Mouse (Mus musculus) thymus, postnatal 36 days (tissue): ENCODE measurements around the gene Rbpjl.
A peak's percentile ranks its signal among the peaks of the same experiment; 100 is the strongest.

Source experiments
- DNase-seq, 2 experiments: peaks; one replicate each; pipeline ENCODE4 v3.0.0; 2022; ENCODE audit warnings: mixed read lengths in 2 of 2

Gene Rbpjl

DNA sequence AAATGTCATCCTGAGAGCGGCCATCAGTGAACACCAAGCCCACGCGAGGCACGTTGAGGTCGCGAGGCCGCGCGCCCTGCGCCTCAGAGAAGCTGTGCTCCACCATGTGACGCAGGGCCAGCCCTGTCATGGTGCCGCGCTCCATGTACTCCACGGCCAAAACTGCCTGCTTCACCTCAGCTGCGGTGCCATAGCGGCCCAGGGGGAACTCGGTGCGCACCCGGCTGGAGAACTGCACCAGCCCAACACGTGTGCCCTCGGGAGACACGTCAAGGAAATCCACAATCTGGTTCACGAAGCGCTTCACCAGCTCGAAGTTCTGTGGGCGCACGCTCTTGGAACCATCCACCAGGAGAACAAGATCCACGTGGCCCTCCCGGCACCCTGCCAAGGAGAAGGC is 9.8 kb upstream of the Rbpjl start:
- DNase-seq: no peak

DNA sequence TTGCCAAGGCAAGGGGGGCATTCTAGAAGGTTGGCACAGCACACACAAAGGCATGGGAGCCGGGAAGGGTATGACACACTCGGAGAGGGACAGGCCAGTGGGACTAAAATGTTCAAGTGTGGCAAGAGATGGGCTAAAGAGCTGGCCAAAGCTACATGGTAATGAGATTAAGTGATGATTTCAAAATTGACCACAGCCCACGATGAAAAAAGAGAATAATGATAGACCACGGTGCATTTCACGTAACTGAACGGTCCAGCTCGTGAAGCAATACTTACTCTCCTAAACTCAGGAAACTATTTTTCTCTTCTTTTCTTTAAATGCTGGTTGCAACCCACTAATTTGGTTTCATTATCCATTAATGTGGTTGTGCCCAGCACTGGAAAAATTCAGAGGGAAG is 6.9 kb upstream of the Rbpjl start:
- DNase-seq: no peak

DNA sequence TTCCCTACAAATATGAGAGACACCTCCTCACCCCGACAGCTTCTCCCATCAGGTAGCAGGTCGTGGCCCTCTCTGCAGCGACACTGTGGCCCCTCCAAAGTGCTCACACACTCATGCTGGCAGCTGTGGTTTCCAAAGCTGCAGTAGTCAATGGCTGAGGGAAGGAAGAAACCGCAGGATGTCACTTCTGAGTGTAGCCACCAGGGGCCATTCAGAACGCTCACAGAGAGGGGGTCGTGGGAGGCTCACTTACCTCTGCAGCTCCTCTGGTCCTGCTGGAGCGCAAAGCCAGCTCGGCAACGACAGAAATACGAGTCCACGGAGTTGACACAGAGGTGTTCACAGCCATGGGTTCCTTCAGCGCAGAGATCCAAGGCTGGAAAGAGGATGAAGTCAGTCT is 6.0 kb upstream of the Rbpjl start:
- DNase-seq: no peak

DNA sequence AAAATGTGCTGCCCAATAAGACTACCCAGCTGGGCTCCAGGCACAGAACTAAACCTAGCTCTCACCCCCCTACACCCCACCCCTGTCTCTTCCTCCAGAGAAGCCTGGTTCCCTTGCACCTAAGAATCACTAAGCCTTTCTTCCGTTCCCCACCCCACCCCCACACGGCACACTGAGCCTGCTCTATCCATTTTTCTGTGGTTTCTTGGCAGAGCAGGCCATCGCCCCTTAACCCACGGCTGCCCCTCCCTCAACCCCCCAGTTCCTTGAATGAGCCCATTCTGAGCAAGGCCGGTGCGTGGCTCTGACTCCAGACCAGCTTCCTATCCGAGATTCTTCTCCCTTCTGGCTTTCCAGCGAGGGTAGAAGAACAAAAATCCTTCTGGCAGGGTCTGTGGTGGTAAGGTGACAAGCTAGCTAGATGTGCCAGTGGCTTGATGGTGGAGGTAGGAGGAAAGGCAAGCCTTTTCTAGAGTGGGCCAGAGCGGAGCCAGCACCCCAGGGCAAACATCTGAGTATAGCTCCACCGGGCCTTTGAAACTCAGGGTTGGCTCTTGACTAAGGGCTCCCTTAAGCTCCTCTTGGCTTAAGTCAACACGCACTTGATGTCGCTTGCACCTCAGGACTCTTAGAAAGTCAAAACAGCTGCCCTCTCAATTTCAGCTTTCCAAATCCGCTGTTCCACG is 598 bp downstream of the Rbpjl start:
- no peak for DNase-seq

DNA sequence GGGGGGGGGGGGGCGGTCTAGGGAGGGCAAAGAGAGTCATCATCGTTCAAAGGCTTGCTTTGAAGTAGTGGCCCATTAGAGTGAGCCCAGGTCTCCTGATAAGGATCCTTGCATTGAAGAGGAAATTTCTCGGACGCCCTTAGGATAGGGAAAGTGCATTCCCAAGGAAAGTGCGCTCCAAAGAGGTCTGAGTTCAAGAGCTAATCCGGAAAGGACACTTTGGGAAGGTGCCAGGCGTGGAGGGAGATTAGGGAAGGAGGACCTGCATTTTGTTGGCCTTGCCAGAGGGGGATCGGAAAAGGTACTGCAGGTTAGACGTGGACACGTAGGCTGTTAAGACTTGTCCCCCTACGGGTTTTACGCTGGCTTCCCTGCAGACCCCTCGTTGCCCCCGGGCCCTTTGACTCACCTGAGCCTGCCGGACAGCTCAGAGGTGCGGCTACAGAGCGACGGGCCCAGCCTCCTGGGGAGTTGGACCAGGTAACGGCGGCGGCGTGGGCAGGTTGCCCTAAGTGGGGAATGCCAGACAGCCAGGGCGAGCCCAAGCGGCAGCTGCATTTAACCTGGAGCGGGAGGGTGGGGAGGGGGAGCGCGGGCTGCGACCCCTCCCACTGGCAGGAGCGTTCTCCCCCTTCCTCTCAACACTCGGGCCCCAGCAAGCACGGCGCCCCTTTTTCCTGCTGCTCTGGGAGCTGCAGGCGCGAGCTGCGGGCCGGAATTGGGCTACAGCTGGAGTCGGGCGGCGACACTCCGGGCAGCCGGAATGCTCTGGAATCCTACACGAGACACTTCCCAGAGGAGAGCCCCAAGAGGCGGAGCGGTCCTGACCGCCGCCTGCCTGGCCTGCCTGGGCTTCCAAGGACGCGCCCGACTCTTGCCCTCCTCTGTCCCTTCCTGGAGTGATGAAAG is 1.4 kb downstream of the Rbpjl start:
- DNase-seq: no peak

DNA sequence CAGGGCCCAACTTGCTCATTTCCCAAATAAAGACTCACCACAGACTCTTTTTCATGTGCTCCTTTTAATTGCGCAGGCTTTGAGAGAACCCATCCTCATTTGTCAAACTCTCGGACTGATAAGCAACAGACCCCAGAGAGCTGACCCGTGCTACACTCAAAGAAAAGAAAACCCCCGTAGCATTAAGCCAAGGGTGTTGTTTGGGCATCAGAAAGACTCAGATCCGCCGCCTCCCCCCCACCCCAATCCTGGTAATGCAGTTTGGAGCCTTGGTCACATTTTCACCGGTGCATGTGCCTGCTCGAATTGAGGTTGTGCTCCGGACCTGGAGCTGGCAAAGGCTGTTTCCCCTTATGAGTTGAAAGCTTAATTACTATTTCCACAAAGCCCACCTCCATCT is 2.1 kb downstream of the Rbpjl start, which contains the start of gene Matn4:
Gene Matn4 (minus strand): TSS at position 101 of the 400 bp plus-strand sequence.
- DNase-seq: no peak

DNA sequence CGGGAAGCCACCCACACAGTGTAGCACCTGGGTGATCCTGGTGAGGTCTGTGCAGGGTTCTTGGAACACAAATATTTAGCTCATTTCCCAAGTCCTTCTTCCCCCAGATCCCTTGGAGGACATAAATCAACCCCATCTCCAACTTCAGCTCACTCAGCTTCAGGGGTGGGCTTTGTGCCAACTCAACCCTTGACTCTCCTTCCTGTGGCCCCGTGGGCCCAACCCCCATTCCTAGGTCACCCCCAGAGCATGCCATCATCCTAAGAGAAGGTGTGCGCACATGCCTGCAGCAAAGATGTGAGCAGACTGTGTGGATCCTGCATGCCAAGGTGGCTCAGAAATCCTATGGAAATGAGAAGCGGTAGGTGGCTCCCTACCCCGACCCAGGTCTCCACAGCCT is 2.6 kb downstream of the Rbpjl start:
- no peak for DNase-seq

DNA sequence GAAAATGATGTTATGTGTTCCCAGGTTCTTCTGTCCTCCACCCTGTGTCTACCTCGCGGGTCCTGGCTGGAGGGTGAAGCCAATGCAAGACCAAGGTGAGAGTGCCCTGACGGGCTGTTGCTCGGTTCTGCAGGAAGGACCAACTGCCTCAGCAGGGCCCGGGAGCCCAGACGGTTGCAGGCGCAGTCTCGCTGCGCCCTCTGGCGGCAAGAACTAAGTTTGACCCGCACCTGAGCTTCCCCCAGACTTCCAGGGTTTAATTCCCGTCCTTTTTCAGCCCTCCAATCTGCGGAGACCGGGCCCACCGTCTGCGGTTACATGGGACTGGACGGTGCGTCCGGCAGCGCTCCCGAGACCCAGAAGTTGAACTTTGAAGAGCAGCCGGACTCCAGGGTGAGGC is 4.8 kb downstream of the Rbpjl start:
- peak; percentile 37 to 42 for DNase-seq

DNA sequence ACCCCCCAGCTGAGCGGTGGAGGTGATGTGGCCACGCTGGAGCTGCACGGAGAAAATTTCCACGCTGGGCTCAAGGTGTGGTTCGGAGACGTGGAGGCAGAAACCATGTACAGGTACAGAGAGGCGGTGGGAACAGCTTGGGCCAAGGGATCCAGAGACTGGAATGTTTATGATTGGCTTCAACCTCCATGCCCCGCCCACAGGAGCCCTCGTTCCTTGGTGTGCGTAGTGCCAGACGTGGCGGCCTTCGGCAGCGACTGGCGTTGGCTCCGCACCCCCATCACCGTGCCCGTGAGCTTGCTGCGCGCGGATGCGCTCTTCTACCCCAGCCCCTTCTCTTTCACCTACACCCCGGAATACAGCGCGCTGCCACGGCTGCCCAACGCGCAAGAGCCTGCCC is 11.2 kb downstream of the Rbpjl start:
- DNase-seq: no peak

GRCm38 (mm10) chr2:164414581-164414980 is 11.6 kb downstream of the Rbpjl start:
- DNase-seq: no peak

GRCm38 (mm10) chr2:164417198-164417597 is 14.3 kb downstream of the Rbpjl start:
- DNase-seq: no peak

DNA sequence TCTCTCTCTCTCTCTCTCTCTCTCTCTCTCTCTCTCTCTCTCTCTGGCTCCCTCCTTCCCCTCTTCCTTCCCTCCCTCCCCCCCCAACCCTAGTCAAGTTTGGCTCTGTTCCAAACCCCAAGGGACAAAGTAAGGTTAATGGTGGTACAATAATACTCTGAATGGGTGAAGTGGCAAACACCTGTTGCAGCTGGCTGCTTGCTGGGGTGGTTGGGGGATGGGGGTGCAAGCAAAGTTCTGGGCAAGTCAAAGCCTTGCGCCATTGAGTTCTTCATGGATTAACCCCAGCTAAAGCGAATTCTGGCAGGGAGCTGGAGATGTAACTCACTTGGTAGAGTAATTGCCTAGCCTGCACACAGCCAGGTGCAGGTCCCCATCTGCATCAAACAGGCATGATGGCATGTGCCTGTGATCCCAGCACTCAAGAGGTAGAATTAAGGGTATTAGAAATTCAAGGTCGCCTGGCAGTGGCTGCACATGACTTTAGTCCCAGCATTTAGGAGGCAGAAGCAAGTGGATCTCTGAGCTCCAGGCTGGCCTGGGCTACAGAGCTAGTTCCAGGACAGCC is 15.5 kb downstream of the Rbpjl start:
- DNase-seq: no peak

DNA sequence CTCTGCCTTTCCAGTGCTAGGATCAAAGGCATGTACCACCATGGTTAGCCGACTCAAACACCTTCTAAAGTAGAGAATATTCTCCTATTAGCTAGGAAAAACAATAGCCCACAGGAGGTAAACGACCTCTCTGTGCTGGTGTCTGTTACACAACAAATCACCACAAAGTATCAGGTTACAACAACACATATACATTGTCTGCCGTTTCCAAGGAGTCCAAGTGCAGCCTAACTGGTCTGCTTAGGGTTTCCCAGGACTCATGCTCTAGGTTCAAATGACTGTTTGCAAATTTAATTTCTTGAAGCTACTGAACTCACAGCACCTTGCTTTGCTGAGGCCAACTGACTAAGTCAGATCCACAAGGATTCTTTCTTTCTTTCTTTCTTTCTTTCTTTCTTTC is 16.5 kb downstream of the Rbpjl start:
- no peak for DNase-seq

GRCm38 (mm10) chr2:164421306-164421705 is 18.4 kb downstream of the Rbpjl start:
- no peak for DNase-seq

DNA sequence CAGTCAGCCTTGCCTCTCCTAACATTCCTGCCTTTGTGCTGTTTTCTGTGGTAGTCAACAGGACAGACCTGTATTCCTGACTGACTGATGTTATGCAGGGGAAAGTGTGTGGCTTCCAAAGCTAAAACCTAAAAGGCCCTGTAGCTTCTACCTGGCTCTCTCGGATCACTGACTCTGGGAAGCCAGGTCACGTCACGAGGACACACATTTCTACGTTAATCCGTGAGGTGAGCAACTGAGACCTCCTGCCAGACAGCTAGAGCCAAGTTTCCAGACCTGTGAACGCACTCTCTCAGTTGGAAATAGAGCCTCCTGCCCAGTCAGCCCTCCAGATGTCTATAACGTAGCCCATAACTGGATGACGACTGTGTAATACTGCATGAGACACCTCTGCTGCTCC is 19.0 kb downstream of the Rbpjl start:
- DNase-seq: no peak

DNA sequence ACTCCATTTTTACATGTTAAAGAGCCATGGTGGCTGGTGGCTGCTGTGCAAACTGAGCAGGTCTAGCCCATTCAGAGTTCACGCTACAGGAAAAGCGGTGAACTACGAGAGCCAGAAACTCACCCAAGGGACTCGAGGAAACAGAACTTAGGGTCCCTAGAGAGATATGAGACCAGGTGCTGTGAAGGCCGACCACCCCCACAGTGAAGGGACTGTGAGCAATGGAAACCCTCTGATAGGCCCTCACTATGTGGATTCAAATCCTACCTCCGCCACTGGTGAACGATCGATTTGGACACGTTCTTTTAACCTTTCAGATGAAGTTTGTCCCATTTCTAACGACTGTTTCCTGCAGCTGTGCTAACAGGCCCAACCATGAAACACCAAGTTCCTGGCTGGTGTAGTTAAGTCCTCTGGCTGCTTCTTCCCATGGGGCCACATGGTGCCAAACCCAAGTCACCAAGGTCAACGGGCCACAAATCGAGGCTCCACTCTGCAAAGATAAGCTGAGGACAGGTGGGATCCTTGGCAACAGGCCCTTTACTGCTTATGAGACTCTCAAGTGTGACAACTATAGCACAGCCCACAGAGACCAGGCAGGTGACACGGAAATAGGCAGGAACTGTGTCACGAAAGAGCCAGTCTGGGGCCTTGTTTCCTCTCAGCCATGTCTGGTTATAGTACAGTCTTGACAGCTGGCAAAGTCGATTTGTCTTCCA is 19.9 kb downstream of the Rbpjl start:
- DNase-seq: peak; percentile 25 to 34

GRCm38 (mm10) chr2:164423464-164423863 is 20.5 kb downstream of the Rbpjl start:
- no peak for DNase-seq

DNA sequence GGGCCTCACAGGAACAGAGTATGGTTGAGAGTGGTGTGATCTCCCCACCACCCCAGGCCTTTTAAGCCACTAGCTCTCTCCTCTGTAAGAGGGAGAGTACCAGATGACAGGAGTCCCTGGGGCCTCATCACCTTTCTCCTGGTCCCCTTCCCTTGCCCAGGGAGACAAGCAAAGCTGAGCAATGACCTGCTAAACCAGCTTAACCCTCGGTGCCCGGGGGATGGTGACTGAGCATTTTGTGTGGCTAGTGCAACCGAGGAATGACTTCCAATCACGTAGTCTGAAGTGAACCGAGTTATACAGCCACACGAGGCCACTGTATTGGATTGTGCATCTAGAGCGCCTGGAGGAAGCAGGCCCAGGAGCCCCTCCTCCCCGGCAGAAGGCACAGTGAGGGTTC is 21.5 kb downstream of the Rbpjl start:
- no peak for DNase-seq

DNA sequence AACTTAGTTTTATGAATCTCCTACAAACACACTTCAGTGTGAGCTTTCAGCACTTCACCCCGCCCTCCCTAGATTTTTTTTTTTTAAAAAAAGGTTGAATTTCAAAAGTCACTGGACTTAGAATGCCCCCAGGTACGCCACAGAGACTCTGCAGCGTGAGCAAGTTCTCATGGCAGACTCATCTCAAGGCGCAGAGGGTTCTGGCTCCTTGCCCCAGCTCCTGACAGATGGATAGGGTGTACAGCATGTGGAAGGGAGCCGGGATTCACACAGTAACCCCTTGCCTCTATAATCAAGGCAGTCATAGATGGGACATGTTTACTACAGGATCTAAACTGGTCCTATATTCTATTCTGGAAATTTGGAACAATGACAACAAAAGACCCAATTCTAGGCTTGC is 22.5 kb downstream of the Rbpjl start:
- no peak for DNase-seq

GRCm38 (mm10) chr2:164426121-164426520 is 23.2 kb downstream of the Rbpjl start:
- no peak for DNase-seq

DNA sequence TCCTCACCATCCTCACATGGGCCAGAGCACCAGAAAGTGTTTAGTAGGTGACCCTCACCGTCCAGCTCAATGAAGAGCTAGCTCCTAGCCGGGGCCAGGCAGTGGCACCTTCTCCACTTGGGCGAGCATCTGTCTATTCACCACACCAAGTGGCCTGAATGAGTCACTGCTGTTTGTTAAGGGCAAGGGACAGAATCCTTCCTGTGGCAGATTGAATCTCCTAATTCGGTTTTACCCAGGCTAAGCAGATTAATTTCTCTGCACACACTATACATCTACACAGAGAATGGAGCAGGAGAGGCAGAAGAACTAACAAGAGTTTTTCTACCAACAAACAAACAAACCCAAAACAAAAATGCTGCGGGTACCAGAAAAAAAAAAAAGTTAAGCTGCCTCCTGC is 24.0 kb downstream of the Rbpjl start:
- no peak for DNase-seq

GRCm38 (mm10) chr2:164428451-164428850 is 25.5 kb downstream of the Rbpjl start:
- DNase-seq: no peak
